Mouse (Mus musculus): ENCODE measurements around the gene Gm37240.

- TF ChIP-seq CTCF (IDR thresholded peaks at IDR 0.05; ENCODE audit: borderline replicate concordance, extremely low read depth, insufficient read depth, insufficient read length) (peak; percentile 81), POLR2A (IDR thresholded peaks at IDR 0.05; ENCODE audit: borderline replicate concordance, extremely low read depth, insufficient read depth, insufficient read length, poor library complexity, severe bottlenecking) (peak; percentile 73; the same call in 1 of the 2 replicates)
These were observed 313.2 kb downstream of the Gm37240 start, which contains the start of gene Gatb for GRCm38 (mm10) chr3:85573864-85574830.
